Mouse (Mus musculus): Measurements from ENCODE around the gene Zc3h7a.

GRCm38 (mm10) chr16:11175489-11176207, 545 bp downstream of the Zc3h7a start:
- TF ChIP-seq POLR2A (IDR thresholded peaks at IDR 0.05; ENCODE audit: insufficient read depth, low read depth, low read length) = no peak
- TF ChIP-seq CTCF (IDR thresholded peaks at IDR 0.05; ENCODE audit: insufficient read depth, low read depth, low read length) = no peak

Measured in olfactory bulb, adult 2 months (tissue).